Mouse (Mus musculus) cortical plate, adult 2 months (tissue): ENCODE measurements around the gene Cnga1. TPM values are rescaled to one million over a fixed set of nuclear protein-coding genes. Genes with fewer than 3 reads are reported as not detected.
A peak's percentile ranks its signal among the peaks of the same experiment; 100 is the strongest.

Experiments used
- H3K27ac ChIP-seq: fragments of 200-500 bp; 2 replicates; pipeline ENCODE4 v1.5.1; 2012; ENCODE audit warnings: low read length, control low read depth, inconsistent platforms; ENCODE audit not compliant: insufficient read depth
- H3K4me1 ChIP-seq: fragments of 200-500 bp; 2 replicates; pipeline ENCODE4 v1.6.1; 2011; ENCODE audit warnings: low read length; ENCODE audit not compliant: control insufficient read depth, insufficient read depth
- H3K4me3 ChIP-seq: fragments of 200-500 bp; 2 replicates; pipeline ENCODE4 v1.5.1; 2011; ENCODE audit warnings: mild to moderate bottlenecking, low read length, control low read depth; ENCODE audit not compliant: insufficient read depth
- CTCF ChIP-seq: fragments of 200-500 bp; IDR thresholded peaks from 2 replicates; pipeline ENCODE4 v1.5.1; 2011; ENCODE audit warnings: mild to moderate bottlenecking, control low read depth, low read length; ENCODE audit not compliant: insufficient read depth; ENCODE audit errors: extremely low read depth
- POLR2A ChIP-seq: fragments of 200-500 bp; IDR thresholded peaks from 2 replicates; pipeline ENCODE4 v1.6.1; 2011; ENCODE audit warnings: mild to moderate bottlenecking, low read length, control low read depth; ENCODE audit not compliant: insufficient read depth; ENCODE audit errors: extremely low read depth
- polyA plus RNA-seq: library from polyadenylated mRNA; depleted of rRNA; stranded (reverse); fragments of >200 nt; gene quantifications from 2 replicates; pipeline ENCODE4 v1.2.3, GENCODE M21; 2012

Cnga1 gene
- polyA plus RNA-seq, 1 experiment, result not detected

GRCm38 (mm10) chr5:72664126-72664525 is 20.1 kb upstream of the Cnga1 start:
- Histone ChIP-seq H3K4me3 (no peak overlapping the region), H3K4me1 (no peaks in the 10 kb centered on the region), H3K27ac (no peak overlapping the region)
- TF ChIP-seq POLR2A (no peak), CTCF (no peak)

- Histone ChIP-seq H3K4me3 (no peak overlapping the region), H3K4me1 (no peaks in the 10 kb centered on the region), H3K27ac (no peak overlapping the region)
- no peak for TF ChIP-seq CTCF
Measured at GRCm38 (mm10) chr5:72661051-72661781, 17.1 kb upstream of the Cnga1 start.

- no peak for TF ChIP-seq CTCF
- TF ChIP-seq POLR2A, result no peak
- no peaks in the 10 kb centered on the region for H3K4me1 ChIP-seq
- no peak overlapping the region for H3K27ac ChIP-seq
- no peak overlapping the region for H3K4me3 ChIP-seq
Measured at GRCm38 (mm10) chr5:72658375-72658774, 14.3 kb upstream of the Cnga1 start.

GRCm38 (mm10) chr5:72656270-72656791 is 12.3 kb upstream of the Cnga1 start:
- Histone ChIP-seq H3K27ac (no peak overlapping the region), H3K4me1 (no peaks in the 10 kb centered on the region)
- no peak for TF ChIP-seq POLR2A
- no peak for TF ChIP-seq CTCF

GRCm38 (mm10) chr5:72653068-72653674 is 9.1 kb upstream of the Cnga1 start:
- H3K27ac ChIP-seq, result no peak overlapping the region

More at GRCm38 (mm10) chr5:72656270-72656791, 12.3 kb upstream of the Cnga1 start:
- H3K4me3 ChIP-seq, result no peak overlapping the region

GRCm38 (mm10) chr5:72648987-72649735 is 5.1 kb upstream of the Cnga1 start:
- H3K27ac ChIP-seq, result no peak overlapping the region
- H3K4me3 ChIP-seq, result no peak overlapping the region

More at GRCm38 (mm10) chr5:72653068-72653674, 9.1 kb upstream of the Cnga1 start:
- Histone ChIP-seq H3K4me3 (no peak overlapping the region), H3K4me1 (no peaks in the 10 kb centered on the region)
- no peak for TF ChIP-seq POLR2A

GRCm38 (mm10) chr5:72647958-72648595 is 4.0 kb upstream of the Cnga1 start:
- Histone ChIP-seq H3K4me1 (peaks cover 2% of the 10 kb centered on the region; the same call in 1 of the 2 replicates), H3K4me3 (peak overlapping the region; percentile 30), H3K27ac (no peak overlapping the region)
- TF ChIP-seq CTCF (no peak), POLR2A (no peak)

More at GRCm38 (mm10) chr5:72648987-72649735, 5.1 kb upstream of the Cnga1 start:
- TF ChIP-seq POLR2A (no peak), CTCF (no peak)
- H3K4me1 ChIP-seq, result peaks cover 2% of the 10 kb centered on the region; the same call in 1 of the 2 replicates

GRCm38 (mm10) chr5:72647418-72647907 is 3.4 kb upstream of the Cnga1 start, which contains the start of gene Nipal1:
Gene Nipal1, plus strand, starts transcription at chr5:72647795.
- no peak within 1 kb of the TSS for H3K27ac ChIP-seq
- H3K4me3 ChIP-seq, result peak within 1 kb of the TSS; percentile 30
- TF ChIP-seq CTCF (no peak), POLR2A (no peak)
- H3K4me1 ChIP-seq, result peaks cover 2% of the 10 kb centered on the region; the same call in 1 of the 2 replicates

- Histone ChIP-seq H3K27ac (no peak overlapping the region), H3K4me3 (peak overlapping the region; percentile 30), H3K4me1 (peaks cover 2% of the 10 kb centered on the region; the same call in 1 of the 2 replicates)
- no peak for TF ChIP-seq POLR2A
- TF ChIP-seq CTCF, result no peak
Measured at GRCm38 (mm10) chr5:72646996-72647395, 2.9 kb upstream of the Cnga1 start.
